Mouse (Mus musculus) CH12F3 (cell line): ENCODE results near the gene Kcnj6.
"Not testable (repeated sequence)": the region's sequence is repeated elsewhere in the genome, so short reads cannot be mapped to it uniquely, and the experiment has no call there.

ENCODE experiments used
- in situ Hi-C: fragments of 300-500 bp; cut with MboI; formaldehyde crosslinking; loops from 2 replicates; pipeline ENCODE4 v1.14.3; 2020; ENCODE audit warnings: low sequenced_read_pairs

The Kcnj6 gene

DNA sequence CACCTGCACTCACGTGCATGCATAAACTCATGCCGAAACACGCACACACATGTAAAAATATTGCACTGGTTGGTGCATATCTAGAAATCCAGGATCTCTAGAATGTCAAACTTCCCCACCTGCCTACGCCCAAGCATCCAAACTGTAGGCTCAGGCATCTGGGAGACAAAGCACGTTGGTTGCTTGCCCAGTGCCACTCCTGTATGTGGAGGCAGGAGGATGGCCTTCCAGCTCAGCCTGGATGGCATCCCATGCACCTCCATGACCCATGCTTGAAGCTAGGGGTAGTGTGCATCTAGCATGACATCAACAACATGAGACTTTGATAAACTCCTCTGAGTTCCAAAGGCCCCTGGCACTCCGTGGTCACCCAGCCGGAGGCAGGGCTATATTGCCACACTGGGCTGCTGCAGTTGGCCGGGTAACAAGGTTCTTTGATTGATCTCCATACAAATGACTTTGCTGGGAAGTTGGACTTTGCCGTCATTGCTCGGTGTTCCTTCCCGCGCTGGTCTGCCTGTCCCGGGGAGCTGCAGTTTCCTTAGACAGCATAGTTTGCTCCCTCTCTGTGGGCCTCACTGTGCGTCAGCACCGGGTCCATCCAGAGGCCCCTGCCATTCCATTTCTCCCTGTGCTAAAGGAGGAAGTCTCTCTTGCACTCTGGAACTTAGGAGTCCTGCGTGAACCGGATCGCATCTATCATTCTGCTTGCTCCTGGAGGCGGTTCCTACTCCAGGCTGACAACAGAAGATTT, 144.9 kb downstream of the Kcnj6 start:
- in situ Hi-C loops: no loop called here

- in situ Hi-C loops: no loop called here
These were observed 147.1 kb downstream of the Kcnj6 start for GRCm38 (mm10) chr16:94850393-94850792.

GRCm38 (mm10) chr16:94845996-94846395, 151.5 kb downstream of the Kcnj6 start:
- in situ Hi-C loops: no loop called here

DNA sequence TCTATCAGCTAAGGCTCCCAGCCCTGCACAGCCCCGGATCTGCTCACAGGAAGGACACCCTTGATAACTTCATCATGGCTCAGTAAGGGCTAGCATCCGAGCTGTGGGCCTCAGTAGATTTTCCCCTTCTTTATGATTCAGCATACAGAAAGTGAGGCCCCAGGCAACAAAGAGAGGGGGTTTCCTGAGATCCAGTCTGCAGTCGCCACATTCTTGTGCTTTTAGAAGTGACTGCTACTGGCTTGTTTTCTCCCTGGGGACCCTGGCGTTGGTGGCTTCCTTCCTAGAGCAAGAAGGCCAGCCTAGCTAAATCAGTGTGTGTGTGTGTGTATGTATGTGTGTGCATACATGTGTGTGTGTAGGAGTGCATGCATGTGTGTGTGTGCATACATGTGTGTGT, 152.7 kb downstream of the Kcnj6 start:
- in situ Hi-C loops: no loop called here

GRCm38 (mm10) chr16:94839398-94839797, 158.1 kb downstream of the Kcnj6 start:
- in situ Hi-C loops: no loop called here

DNA sequence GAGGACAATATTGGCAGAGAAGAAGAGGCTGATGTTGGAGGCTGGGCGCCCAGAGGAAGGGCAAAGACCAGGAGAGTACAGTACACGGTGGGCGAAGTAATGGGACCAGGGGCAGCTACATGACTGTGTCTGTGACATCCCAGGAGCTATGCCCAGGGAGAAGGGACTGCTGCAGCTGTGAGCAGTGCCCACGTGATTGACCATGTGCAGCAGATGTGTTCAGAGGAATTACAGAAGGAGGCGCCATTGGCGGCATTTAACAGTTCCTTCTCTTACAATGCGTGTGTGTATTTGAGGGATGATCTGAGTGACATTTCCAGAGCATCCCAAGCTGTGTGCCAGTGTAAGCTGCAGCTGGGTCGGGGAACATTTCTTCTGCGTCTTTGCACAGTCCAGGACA, 159.6 kb downstream of the Kcnj6 start:
- in situ Hi-C loops: no loop called here

GRCm38 (mm10) chr16:94834502-94834901, 163.0 kb downstream of the Kcnj6 start:
- in situ Hi-C loops: no loop called here

DNA sequence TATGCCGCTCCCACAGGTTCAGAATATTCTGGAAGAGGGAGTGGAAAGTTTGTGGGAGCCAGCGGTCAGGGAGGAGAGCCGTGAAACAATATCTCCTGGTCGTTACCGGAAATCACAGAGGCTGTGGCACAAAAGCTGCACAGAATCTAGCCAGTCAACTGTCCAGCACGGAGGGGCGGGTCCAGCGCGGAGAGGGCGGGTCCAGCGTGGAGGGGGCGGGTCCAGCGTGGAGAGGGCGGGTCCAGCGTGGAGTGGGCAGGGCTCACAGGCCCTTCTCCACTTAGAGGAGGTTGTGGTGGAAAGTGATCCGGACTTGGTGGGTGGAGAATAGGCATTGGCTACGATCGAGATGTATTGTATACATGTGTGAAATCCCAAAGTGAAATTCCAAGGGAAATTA, 169.3 kb downstream of the Kcnj6 start:
- in situ Hi-C loops: no loop called here

GRCm38 (mm10) chr16:94827092-94827585, 170.4 kb downstream of the Kcnj6 start:
- in situ Hi-C loops: no loop called here

DNA sequence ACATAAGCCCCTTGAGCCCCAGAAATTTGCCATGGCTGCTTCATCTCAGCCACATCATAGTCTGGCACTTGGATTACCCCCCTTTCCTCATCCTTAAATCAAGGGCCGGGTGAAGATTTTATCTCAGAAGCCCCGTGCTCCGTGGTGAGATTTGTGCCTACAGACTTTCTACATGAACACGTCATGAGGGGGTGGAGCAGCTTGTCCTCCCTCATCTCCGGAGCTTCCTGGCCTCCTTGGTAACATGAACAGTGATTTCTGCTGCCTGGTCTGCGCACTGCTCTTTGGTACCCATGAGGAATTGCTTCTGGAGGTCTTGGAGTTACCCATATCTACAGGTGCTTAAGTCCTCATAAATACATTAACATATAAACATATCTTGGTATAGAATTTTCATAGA, 172.2 kb downstream of the Kcnj6 start:
- in situ Hi-C loops: no loop called here

- in situ Hi-C loops: no loop called here
These were observed 174.9 kb downstream of the Kcnj6 start for GRCm38 (mm10) chr16:94822611-94823010.

- in situ Hi-C loops: no loop called here
These were observed 175.9 kb downstream of the Kcnj6 start for GRCm38 (mm10) chr16:94821610-94822009.

DNA sequence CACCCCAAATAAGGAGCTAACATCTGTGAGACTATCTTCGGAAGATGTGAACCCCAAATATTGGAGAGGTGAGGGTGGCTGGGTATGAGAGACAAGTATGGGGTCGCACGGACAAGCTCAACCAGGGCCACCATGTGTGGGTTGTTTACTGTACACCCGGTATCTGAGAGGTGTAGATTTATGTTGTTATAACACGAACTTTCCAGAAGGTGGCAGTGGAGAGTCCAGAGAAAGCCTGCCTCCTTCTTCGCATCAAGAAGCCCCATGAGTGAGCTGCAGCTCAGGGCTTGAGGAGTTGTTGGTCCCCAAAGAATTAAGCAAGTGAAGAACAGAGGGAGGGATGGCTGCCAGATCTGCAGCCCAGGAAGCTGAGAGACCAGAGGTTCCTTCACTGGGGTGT, 181.1 kb downstream of the Kcnj6 start:
- in situ Hi-C loops: no loop called here

DNA sequence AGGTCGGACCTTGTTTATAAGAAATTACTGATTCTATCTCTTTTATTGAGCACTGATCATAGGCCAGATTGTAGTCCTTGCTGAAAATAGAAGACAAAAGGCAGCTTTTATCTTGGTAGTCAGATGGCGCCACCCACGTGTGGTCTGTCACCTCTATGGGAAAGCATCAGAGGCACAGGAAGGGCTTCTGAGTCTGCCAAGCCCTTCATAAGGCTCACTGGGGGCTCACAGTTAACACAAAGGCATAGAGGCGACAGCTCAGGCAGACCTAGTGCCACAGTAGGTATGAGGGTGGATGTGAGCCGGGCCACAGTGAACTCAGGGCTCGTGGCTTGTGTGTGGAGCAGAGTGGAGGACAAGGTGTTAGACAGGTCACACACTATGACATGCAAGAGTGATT, 181.6 kb downstream of the Kcnj6 start:
- in situ Hi-C loops: no loop called here

GRCm38 (mm10) chr16:94809286-94809685, 188.2 kb downstream of the Kcnj6 start:
- in situ Hi-C loops: not testable (repeated sequence)

DNA sequence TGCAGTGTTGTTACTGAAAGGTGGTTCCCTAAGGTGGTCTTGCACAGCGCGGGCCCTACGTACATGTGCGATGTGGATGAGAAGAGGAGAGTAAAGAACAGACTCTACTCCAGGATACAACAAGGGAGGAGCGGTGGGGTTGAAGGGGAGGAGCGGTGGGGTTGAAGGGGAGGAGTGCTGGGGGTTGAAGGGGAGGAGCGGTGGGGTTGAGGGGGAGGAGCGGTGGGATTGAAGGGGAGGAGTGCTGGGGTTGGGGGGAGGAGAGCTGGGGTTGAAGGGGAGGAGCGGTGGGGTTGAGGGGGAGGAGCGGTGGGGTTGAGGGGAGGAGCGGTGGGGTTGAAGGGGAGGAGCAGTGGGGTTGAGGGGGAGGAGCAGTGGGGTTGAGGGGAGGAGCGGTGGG, 199.3 kb downstream of the Kcnj6 start:
- in situ Hi-C loops: no loop called here

DNA sequence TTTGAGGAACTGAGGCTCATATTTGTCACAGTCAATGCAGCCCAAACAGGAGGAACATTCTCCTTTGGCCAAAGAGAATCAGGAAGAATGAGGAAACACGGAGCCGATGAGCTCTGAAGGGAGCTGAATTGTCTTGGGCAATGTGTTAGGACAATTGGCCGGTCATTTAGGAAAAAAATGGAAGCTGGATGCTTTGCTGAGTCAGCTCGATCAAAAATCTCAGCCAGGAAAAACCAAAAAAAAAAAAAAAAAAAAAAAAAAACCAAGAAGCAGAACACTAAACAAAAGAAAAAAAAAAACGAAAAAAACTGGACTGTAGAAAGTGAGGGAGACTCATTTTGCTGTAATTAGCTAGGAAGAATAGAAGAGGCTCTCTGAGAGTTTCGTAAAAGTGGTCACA, 200.1 kb downstream of the Kcnj6 start:
- in situ Hi-C loops: no loop called here

- in situ Hi-C loops: no loop called here
These were observed 204.5 kb downstream of the Kcnj6 start for GRCm38 (mm10) chr16:94793041-94793440.

DNA sequence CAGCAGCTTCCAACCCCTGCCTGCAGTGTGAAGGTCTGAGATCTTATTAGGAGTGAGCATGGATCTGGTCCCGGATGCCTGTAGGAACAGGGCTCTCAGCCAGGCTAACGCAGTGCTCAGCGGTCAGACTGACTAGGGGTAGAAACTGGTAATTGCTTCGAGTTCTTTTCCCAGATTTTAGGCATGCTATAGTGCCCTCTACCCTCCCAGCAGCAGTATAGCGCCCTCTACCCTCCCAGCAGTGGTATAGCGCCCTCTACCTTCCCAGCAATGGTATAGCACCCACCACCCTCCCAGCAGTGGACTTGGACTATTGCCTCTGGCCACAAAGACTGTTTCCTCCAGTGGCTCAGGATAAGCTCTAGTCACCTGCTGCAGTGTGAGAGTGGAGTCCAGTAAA, 207.5 kb downstream of the Kcnj6 start:
- in situ Hi-C loops: no loop called here

DNA sequence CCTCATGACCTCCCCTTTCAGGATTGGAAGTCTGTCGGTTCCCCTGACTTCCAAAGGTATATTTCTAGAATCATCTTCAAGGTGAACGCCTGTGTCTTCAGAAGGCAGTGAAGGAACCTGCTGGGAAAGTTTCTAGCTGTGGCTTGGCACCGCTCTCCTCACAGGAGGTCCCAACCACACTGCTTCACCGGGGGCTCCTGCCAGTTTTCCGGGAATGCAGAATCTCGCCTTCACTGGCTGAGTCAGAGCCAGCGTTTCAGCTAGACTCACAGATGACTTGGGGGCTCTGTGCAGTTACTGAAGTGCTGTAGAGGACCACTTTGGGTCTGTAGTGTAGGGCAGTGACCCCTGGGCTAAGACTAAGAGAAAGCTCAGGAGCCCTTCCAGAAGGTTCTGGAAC, 208.8 kb downstream of the Kcnj6 start:
- in situ Hi-C loops: no loop called here

DNA sequence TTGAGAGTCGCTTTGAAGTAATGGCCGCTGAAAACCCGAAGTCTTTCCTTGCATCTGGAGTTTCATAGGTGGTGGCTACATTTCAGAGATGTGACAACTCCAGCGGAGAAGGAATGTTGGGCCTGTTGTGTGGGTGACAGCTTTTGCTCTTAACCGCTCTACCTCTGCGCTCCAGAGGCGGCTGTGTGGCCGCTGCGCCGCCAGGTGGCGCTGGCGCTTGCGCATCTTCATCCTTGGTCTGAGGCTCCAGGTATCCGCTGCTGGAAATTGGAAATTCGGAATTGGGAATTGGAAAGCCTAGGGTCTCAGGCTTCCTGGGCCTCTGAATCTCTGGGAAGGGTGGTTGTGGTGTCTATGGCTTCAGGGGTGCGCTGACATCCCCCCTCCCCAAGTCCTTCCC, 209.3 kb downstream of the Kcnj6 start:
- in situ Hi-C loops: no loop called here

GRCm38 (mm10) chr16:94785873-94786272, 211.6 kb downstream of the Kcnj6 start:
- in situ Hi-C loops: no loop called here

- in situ Hi-C loops: no loop called here
These were observed 213.8 kb downstream of the Kcnj6 start for GRCm38 (mm10) chr16:94783696-94784095.
